Mouse (Mus musculus): ENCODE results near the gene Kcnb1. TPM values are rescaled to one million over a fixed set of nuclear protein-coding genes. Genes with fewer than 3 reads are reported as not detected.

The Kcnb1 gene
- polyA plus RNA-seq, 1 experiment from 2014 or later: 0.65 TPM

DNA sequence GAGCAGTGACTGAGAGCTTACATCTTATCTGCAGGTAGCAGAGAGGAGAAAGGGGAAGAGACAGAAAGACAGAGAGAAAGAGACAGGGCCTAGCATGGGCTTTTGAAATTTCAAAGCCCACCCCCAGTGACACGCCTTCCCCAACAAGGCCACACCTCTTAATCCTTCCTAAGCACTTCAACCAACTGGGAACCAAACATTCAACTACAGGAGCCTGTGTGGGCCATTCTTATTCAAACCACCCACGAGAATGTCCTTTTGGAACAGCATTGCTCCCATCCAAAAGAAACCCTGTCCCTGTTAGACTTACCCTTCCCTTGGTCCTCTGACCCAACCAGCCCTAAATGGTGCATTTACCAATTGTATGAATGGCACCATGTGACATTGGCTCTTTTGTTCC lies 113.2 kb downstream of the Kcnb1 start:
- Histone ChIP-seq H3K9ac (ENCODE audit: low read length) (no peak overlapping the region), H3K4me3 (ENCODE audit: low read length) (no peak overlapping the region)

DNA sequence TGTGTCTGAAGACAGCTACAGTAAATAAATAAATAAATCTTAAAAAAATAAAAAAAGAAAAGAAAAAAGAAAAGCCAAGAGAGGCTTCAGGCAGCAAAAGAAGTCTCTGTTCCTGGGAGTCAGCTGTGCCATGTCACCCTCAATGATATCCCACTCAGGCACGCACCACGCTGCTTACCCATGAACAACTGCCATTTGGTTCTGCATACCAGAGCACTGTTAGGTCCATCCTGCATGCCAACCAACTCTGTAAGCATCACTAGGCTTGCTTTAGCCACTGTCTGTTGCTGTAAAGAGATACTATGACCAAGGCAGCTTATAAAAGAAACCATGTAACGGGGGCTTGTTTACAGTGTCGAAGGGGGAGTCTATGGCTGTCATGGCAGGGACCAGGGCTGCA lies 113.6 kb downstream of the Kcnb1 start:
- no peaks in the 10 kb centered on the region for H3K27me3 ChIP-seq (ENCODE audit: control insufficient read depth, insufficient read depth, low read depth, low read length)
- 89% methylated on average over 4 of the region's 4 CpGs for WGBS

More for the DNA sequence above, 113.2 kb downstream of the Kcnb1 start:
- no peak for ATAC-seq (ENCODE audit: low read depth)
- WGBS: 78% methylated on average over 2 of the region's 2 CpGs
- Histone ChIP-seq H3K36me3 (ENCODE audit: control insufficient read depth, insufficient read depth, low read length) (no peaks in the 10 kb centered on the region), H3K9me3 (ENCODE audit: control insufficient read depth, low read length) (no peaks in the 10 kb centered on the region), H3K27me3 (ENCODE audit: control insufficient read depth, insufficient read depth, low read depth, low read length) (no peaks in the 10 kb centered on the region), H3K4me2 (ENCODE audit: low read depth, low read length) (no peak overlapping the region), H3K4me1 (replicated peaks; ENCODE audit: control insufficient read depth, insufficient read depth, low read length) (peaks cover 15% of the 10 kb centered on the region), H3K27ac (ENCODE audit: low read length) (no peak overlapping the region)

DNA sequence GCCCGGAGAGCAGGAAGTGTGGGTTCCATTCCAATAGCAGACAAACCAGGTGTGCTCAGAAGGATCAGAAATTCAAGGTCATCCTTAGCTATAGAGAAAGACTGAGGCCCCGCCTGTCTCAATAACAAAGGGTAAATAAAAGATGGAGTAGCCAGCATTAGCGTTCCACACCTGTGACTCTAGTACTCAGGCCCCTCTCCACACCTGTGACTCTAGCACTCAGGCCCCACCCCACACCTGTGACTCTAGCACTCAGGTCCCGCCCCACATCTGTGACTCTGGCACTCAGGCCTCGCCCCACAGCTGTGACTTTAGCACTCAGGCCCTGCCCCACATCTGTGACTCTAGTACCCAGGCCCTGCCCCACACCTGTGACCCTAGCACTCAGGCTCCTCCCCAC lies 115.4 kb downstream of the Kcnb1 start:
- 80% methylated on average over 5 of the region's 5 CpGs for WGBS

More for the DNA sequence above, 113.6 kb downstream of the Kcnb1 start:
- Histone ChIP-seq H3K4me3 (ENCODE audit: low read length) (no peak overlapping the region), H3K9me3 (ENCODE audit: control insufficient read depth, low read length) (no peaks in the 10 kb centered on the region), H3K4me1 (replicated peaks; ENCODE audit: control insufficient read depth, insufficient read depth, low read length) (peaks cover 13% of the 10 kb centered on the region), H3K36me3 (ENCODE audit: control insufficient read depth, insufficient read depth, low read length) (no peaks in the 10 kb centered on the region), H3K4me2 (ENCODE audit: low read depth, low read length) (no peak overlapping the region), H3K27ac (ENCODE audit: low read length) (no peak overlapping the region), H3K9ac (ENCODE audit: low read length) (no peak overlapping the region)
- ATAC-seq (ENCODE audit: low read depth): no peak

DNA sequence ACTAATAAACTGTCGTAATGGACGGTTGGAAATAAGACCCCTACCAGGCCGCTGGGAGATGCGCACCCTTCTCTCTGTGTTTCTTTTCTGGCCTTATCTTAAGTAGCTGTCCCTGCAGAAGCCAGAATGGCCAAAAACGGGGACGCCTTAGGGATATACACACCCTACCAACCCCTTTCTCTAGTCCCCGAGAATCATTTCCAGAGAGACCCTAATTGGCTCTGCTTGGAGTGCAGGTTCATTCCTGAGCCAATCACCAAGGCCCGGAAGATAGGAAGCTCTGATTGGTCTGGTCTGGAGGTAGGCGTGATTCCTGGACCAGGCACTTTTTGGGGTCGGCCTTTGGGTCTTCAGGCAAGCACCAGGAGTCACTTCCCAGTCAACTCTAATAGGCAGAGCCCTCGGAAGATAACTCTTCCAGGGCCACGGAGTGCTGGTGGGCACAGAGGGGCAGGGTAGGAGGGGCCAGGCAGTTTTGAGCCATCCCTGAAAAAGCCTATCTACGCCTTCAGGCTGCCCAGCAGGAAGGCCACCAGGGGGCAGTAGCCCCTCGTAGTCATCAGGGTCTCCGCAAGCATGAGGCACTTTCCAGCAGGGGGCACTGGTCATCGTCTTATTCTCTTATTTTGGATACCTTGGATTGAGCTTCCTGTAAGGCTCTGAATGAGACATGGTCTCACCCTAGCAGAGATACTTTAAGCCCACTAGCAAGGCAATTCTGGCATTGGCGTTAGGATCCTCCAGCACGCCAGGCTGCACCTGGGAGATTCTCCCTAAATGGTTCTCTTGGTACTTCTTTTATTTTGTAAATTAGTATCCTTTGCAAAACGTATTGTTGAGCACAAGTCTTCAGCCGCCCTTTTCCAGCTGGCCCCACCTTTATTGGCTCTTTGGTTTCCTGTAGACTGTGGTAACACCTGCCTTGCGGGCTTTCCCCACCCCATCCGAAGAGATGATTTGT lies 118.0 kb downstream of the Kcnb1 start:
- Histone ChIP-seq H3K9ac (ENCODE audit: low read length) (peak overlapping the region; percentile 66), H3K9me3 (ENCODE audit: control insufficient read depth, low read length) (no peaks in the 10 kb centered on the region), H3K4me2 (ENCODE audit: low read depth, low read length) (peak overlapping the region; percentile 74), H3K36me3 (ENCODE audit: control insufficient read depth, insufficient read depth, low read length) (no peaks in the 10 kb centered on the region), H3K4me3 (ENCODE audit: low read length) (peak overlapping the region; percentile 54), H3K27me3 (ENCODE audit: control insufficient read depth, insufficient read depth, low read depth, low read length) (no peaks in the 10 kb centered on the region), H3K4me1 (replicated peaks; ENCODE audit: control insufficient read depth, insufficient read depth, low read length) (peaks cover 6% of the 10 kb centered on the region), H3K27ac (ENCODE audit: low read length) (no peak overlapping the region)
- WGBS: 8% methylated on average over 22 of the region's 22 CpGs
- peak; percentile 96 for ATAC-seq (ENCODE audit: low read depth)

More for the DNA sequence above, 115.4 kb downstream of the Kcnb1 start:
- H3K27ac ChIP-seq (ENCODE audit: low read length): no peak overlapping the region
- H3K9ac ChIP-seq (ENCODE audit: low read length): no peak overlapping the region
- H3K27me3 ChIP-seq (ENCODE audit: control insufficient read depth, insufficient read depth, low read depth, low read length): no peaks in the 10 kb centered on the region
- ATAC-seq (ENCODE audit: low read depth): no peak
- H3K9me3 ChIP-seq (ENCODE audit: control insufficient read depth, low read length): no peaks in the 10 kb centered on the region
- no peak overlapping the region for H3K4me3 ChIP-seq (ENCODE audit: low read length)
- no peak overlapping the region for H3K4me2 ChIP-seq (ENCODE audit: low read depth, low read length)
- peaks cover 13% of the 10 kb centered on the region for H3K4me1 ChIP-seq (replicated peaks; ENCODE audit: control insufficient read depth, insufficient read depth, low read length)
- H3K36me3 ChIP-seq (ENCODE audit: control insufficient read depth, insufficient read depth, low read length): no peaks in the 10 kb centered on the region

DNA sequence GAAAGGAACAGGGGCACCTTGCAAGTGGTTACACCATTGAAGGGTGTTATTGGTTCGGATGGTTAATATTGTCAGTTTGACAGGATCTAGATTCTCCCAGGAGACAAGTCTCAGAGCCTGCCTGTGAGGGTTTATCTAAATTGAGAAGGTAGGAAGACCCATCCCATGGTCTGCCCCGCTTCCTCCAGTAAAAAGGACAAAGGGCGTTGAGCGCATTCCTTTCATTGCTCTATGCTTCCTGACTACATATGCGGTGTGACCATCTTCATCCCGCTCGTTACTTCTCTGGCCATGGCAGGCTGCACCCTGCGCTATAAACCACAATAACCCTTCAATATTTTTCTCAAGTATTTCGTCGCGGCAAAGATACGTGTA lies 118.7 kb downstream of the Kcnb1 start:
- Histone ChIP-seq H3K4me2 (ENCODE audit: low read depth, low read length) (peak overlapping the region; percentile 74), H3K27ac (ENCODE audit: low read length) (no peak overlapping the region), H3K9ac (ENCODE audit: low read length) (peak overlapping the region; percentile 66), H3K9me3 (ENCODE audit: control insufficient read depth, low read length) (no peaks in the 10 kb centered on the region), H3K27me3 (ENCODE audit: control insufficient read depth, insufficient read depth, low read depth, low read length) (no peaks in the 10 kb centered on the region), H3K4me3 (ENCODE audit: low read length) (peak overlapping the region; percentile 54), H3K4me1 (replicated peaks; ENCODE audit: control insufficient read depth, insufficient read depth, low read length) (peaks cover 6% of the 10 kb centered on the region), H3K36me3 (ENCODE audit: control insufficient read depth, insufficient read depth, low read length) (no peaks in the 10 kb centered on the region)
- WGBS: 15% methylated on average over 12 of the region's 12 CpGs
- no peak for ATAC-seq (ENCODE audit: low read depth)

DNA sequence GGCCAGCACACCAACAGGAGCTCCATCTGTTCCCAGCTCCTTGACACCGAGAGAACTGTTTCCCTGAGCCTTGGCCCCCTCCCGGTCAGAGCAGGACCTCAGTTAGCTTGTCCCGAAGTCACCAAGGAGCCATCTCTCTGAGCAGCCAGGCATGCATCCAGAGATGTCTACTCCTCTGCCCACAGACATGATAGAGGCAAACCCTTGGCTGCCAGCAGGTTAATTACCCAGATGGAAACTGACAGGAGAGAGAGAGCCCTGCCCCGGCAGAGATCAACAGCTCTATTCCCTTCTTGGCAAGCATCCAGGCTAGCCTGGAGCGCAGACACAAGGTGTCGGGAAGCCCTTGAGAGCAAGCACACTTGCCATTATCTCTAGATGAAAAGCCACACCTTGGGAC lies 119.6 kb downstream of the Kcnb1 start:
- WGBS: 40% methylated on average over 6 of the region's 6 CpGs
- Histone ChIP-seq H3K9me3 (ENCODE audit: control insufficient read depth, low read length) (no peaks in the 10 kb centered on the region), H3K36me3 (ENCODE audit: control insufficient read depth, insufficient read depth, low read length) (peaks cover 9% of the 10 kb centered on the region), H3K4me1 (replicated peaks; ENCODE audit: control insufficient read depth, insufficient read depth, low read length) (peaks cover 7% of the 10 kb centered on the region), H3K27ac (ENCODE audit: low read length) (no peak overlapping the region), H3K4me3 (ENCODE audit: low read length) (no peak overlapping the region), H3K9ac (ENCODE audit: low read length) (no peak overlapping the region), H3K4me2 (ENCODE audit: low read depth, low read length) (no peak overlapping the region), H3K27me3 (ENCODE audit: control insufficient read depth, insufficient read depth, low read depth, low read length) (no peaks in the 10 kb centered on the region)
- no peak for ATAC-seq (ENCODE audit: low read depth)

DNA sequence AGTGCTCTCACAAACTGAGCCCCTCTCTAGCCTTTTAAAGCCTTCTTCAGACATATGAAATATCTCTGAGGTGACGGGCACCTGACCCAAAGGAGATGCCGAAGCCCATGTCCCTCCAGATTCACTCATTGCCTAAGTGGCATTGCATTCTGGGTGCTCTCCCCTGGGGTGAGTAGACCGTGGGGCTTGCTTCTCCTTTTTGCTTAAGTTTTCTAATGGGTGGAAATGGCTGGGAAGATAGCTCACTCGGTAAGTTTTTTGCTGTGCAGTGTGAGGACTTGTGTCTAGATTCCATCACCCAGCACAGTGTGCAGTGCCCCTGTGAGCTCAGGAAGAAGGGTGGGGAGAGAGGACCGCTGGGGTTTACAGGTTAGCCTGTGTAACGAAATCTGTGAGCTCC lies 122.4 kb downstream of the Kcnb1 start:
- Histone ChIP-seq H3K9me3 (ENCODE audit: control insufficient read depth, low read length) (no peaks in the 10 kb centered on the region), H3K27me3 (ENCODE audit: control insufficient read depth, insufficient read depth, low read depth, low read length) (no peaks in the 10 kb centered on the region), H3K27ac (ENCODE audit: low read length) (no peak overlapping the region), H3K9ac (ENCODE audit: low read length) (no peak overlapping the region), H3K36me3 (ENCODE audit: control insufficient read depth, insufficient read depth, low read length) (peaks cover 16% of the 10 kb centered on the region), H3K4me1 (replicated peaks; ENCODE audit: control insufficient read depth, insufficient read depth, low read length) (peaks cover 14% of the 10 kb centered on the region), H3K4me2 (ENCODE audit: low read depth, low read length) (no peak overlapping the region), H3K4me3 (ENCODE audit: low read length) (no peak overlapping the region)
- ATAC-seq (ENCODE audit: low read depth): no peak
- 26% methylated on average over 6 of the region's 6 CpGs for WGBS

DNA sequence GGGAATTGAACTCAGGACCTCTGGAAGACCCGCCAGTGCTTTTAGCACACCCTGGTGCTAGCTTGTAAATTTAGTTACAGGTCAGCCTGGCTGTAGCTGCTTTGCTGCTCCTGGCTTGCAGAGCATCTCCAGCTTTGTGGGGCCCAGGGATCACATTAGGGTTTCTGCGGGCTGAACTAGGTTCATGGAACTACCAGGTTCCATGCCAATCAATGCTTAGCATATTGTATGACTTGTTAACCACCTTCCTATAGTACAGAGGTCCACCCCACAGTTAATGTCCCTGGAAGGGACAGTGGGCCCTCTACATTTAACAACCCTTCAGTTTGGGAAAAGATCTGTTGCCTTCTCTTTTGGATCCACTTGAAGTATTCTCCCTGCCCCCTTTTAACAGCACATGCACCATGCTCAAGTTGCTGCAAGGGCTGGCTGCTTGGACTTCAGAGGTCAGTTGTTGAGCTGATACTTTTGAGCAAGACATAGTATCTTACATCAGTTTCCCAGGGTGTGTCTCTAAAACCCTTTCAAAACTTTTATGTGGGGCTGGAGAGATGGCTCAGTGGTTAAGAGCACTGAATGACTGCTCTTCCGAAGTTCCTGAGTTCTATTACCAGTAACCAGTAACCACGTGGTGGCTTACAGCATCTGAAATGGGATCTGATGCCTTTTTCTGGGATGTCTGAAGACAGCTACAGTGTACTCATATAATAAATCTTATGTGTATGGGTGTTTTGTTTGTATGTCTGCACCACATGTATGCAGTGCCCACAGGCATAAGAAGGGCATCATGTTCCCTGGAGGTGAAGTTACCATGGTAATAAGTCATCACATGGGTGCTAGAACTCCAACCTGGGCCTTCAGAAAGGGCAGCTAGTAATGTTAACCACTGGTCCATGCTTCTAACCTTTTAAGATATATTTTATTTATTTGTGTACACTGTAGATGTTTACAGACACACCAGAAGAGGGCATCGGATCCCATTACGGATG lies 123.1 kb downstream of the Kcnb1 start:
- Histone ChIP-seq H3K27me3 (ENCODE audit: control insufficient read depth, insufficient read depth, low read depth, low read length) (no peaks in the 10 kb centered on the region), H3K4me1 (replicated peaks; ENCODE audit: control insufficient read depth, insufficient read depth, low read length) (peaks cover 15% of the 10 kb centered on the region), H3K4me3 (ENCODE audit: low read length) (no peak overlapping the region), H3K27ac (ENCODE audit: low read length) (no peak overlapping the region), H3K9me3 (ENCODE audit: control insufficient read depth, low read length) (no peaks in the 10 kb centered on the region), H3K36me3 (ENCODE audit: control insufficient read depth, insufficient read depth, low read length) (peaks cover 16% of the 10 kb centered on the region), H3K4me2 (ENCODE audit: low read depth, low read length) (no peak overlapping the region), H3K9ac (ENCODE audit: low read length) (no peak overlapping the region)
- 21% methylated on average over 6 of the region's 6 CpGs for WGBS
- no peak for ATAC-seq (ENCODE audit: low read depth)

DNA sequence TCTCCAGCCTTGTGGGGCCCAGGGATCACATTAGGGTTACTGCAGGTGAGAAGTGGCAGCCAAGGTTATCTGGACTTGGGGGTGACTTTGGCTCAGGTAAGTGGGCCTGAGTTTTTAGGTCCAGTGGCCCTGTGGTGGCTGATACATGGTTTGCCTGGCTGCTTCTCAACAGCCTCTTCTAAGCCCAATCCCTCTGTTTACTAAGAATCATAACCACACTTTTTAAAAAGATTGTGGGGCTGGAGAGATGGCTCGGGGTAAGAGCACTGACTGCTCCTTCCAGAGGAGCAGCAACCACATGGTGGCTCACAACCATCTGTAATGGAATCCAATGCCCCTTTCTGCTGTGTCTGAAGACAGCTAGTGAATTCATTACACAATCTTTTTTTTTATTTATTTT lies 123.9 kb downstream of the Kcnb1 start:
- H3K4me1 ChIP-seq (replicated peaks; ENCODE audit: control insufficient read depth, insufficient read depth, low read length): peaks cover 18% of the 10 kb centered on the region
- H3K9ac ChIP-seq (ENCODE audit: low read length): no peak overlapping the region
- ATAC-seq (ENCODE audit: low read depth): no peak
- 47% methylated on average over 1 of the region's 1 CpGs for WGBS
- H3K36me3 ChIP-seq (ENCODE audit: control insufficient read depth, insufficient read depth, low read length): peaks cover 16% of the 10 kb centered on the region
- no peaks in the 10 kb centered on the region for H3K9me3 ChIP-seq (ENCODE audit: control insufficient read depth, low read length)
- H3K27me3 ChIP-seq (ENCODE audit: control insufficient read depth, insufficient read depth, low read depth, low read length): no peaks in the 10 kb centered on the region
- no peak overlapping the region for H3K4me3 ChIP-seq (ENCODE audit: low read length)
- H3K27ac ChIP-seq (ENCODE audit: low read length): no peak overlapping the region
- H3K4me2 ChIP-seq (ENCODE audit: low read depth, low read length): no peak overlapping the region
